Mouse (Mus musculus) erythroblast, embryonic 14.5 days (primary cell): ENCODE data around the gene Klhdc8a.

Experiments used
- GATA1 ChIP-seq: IDR thresholded peaks from 2 replicates; pipeline ENCODE4 v1.6.1; 2012; ENCODE audit warnings: low read length, inconsistent platforms, mixed read lengths
- TAL1 ChIP-seq: IDR thresholded peaks from 3 replicates; pipeline ENCODE4 v1.6.1; 2012; ENCODE audit warnings: low read length, inconsistent platforms, mixed read lengths

- TF ChIP-seq TAL1 = no peak
- no peak for TF ChIP-seq GATA1
Measured at GRCm38 (mm10) chr1:132287991-132288451, 10.4 kb upstream of the Klhdc8a start.
